Comparison of ENCODE assay signal across 16 mouse cellular contexts in the genomic region with DNA sequence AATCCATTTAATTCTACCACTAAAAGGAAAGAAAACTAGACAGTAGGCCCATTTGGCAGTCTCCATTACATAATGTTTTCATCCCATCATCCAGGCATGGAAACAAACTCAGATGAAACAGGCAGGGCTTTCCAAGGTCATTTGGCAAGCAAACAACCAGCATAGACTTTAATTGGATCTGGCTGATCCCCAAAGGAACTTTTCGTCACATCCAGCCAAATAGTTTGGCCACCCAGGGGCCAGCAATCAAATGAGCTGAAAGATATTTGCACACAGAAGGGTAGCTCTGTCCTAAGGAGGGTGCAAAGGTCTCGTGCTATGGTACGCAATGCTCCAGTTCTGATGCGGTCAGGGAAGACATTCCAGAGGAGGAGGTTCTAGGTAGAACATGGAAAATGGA. TPM values are rescaled to one million over a fixed set of nuclear protein-coding genes. Genes with fewer than 3 reads are reported as not detected.
DNase-seq lines count a peak whose midpoint lies in the region; ATAC-seq and TF ChIP-seq lines count a peak whose summit lies in the region.
"Had no signal": no experiment of that assay in that cellular context is flagged by ENCODE, and none has a peak within 500 bp of the region (broad histone marks: within the 10 kb centered on the region; RNA-seq: fewer than 3 reads in every experiment).

No protein-coding gene starts in this region.

- no peaks in the 10 kb centered on the region for H3K79me2 ChIP-seq in liver, adult 2 months (ENCODE audit: control insufficient read depth, insufficient read depth, low read length)

- no peak for TF ChIP-seq CTCF in liver, adult 2 months (IDR thresholded peaks at IDR 0.05; ENCODE audit: low read depth, low read length)
- TF ChIP-seq CTCF in testis, adult 2 months (IDR thresholded peaks at IDR 0.05; ENCODE audit: control insufficient read depth, insufficient read depth, insufficient replicate concordance, low read depth, low read length): no peak

- peaks cover 14% of the 10 kb centered on the region for H3K4me1 ChIP-seq in heart, embryonic 11.5 days (ENCODE audit: control insufficient read depth, insufficient read depth, low read length)
- peaks cover 6% of the 10 kb centered on the region; the same call in 1 of the 2 replicates for H3K4me1 ChIP-seq in liver, adult 2 months (ENCODE audit: control insufficient read depth, insufficient read depth, low read length)
- H3K4me1 ChIP-seq in testis, adult 2 months (ENCODE audit: control insufficient read depth, insufficient read depth, low read length): peaks cover 7% of the 10 kb centered on the region; the same call in 1 of the 2 replicates

- no peak for TF ChIP-seq POLR2A in liver, adult 2 months (IDR thresholded peaks at IDR 0.05; ENCODE audit: extremely low read depth, insufficient read depth, low read length)
- no peak for TF ChIP-seq POLR2A in testis, adult 2 months (IDR thresholded peaks at IDR 0.05; ENCODE audit: control insufficient read depth, low read depth, low read length)

- no peaks in the 10 kb centered on the region for H3K36me3 ChIP-seq in heart, embryonic 11.5 days (ENCODE audit: control insufficient read depth, insufficient read depth, low read length)
- H3K36me3 ChIP-seq in liver, adult 2 months (ENCODE audit: control insufficient read depth, insufficient read depth, low read length): no peaks in the 10 kb centered on the region
- H3K36me3 ChIP-seq in testis, adult 2 months (ENCODE audit: control insufficient read depth, insufficient read depth, low read length): no peaks in the 10 kb centered on the region
- H3K36me3 ChIP-seq: forebrain, embryonic 10.5 days; lung, embryonic 15.5 days had no signal

- H3K4me3 ChIP-seq in heart, embryonic 11.5 days (ENCODE audit: low read depth, low read length): no peak overlapping the region
- no peak overlapping the region for H3K4me3 ChIP-seq in liver, adult 2 months (ENCODE audit: insufficient read depth, low read depth, low read length)
- no peak overlapping the region for H3K4me3 ChIP-seq in testis, adult 2 months (ENCODE audit: control insufficient read depth, low read depth, low read length)
- H3K4me3 ChIP-seq: forebrain, embryonic 10.5 days; heart, adult 2 months; lung, embryonic 15.5 days had no signal

- H3K27me3 ChIP-seq in heart, embryonic 11.5 days (ENCODE audit: control insufficient read depth, insufficient read depth, low read length): peaks cover 11% of the 10 kb centered on the region
- H3K27me3 ChIP-seq in liver, adult 2 months (ENCODE audit: control insufficient read depth, insufficient read depth, low read length): no peaks in the 10 kb centered on the region
- no peaks in the 10 kb centered on the region for H3K27me3 ChIP-seq in testis, adult 2 months (ENCODE audit: control insufficient read depth, insufficient read depth, low read length)

- no peaks in the 10 kb centered on the region for H3K9me3 ChIP-seq in heart, embryonic 11.5 days (replicated peaks; ENCODE audit: control insufficient read depth, low read length)
- H3K9me3 ChIP-seq: forebrain, embryonic 10.5 days; lung, embryonic 15.5 days had no signal

- H3K4me2 ChIP-seq in heart, embryonic 11.5 days: no peak overlapping the region
- H3K4me2 ChIP-seq: lung, embryonic 15.5 days had no signal

- H3K9ac ChIP-seq in heart, embryonic 11.5 days (ENCODE audit: low read depth, low read length): no peak overlapping the region
- H3K9ac ChIP-seq in liver, adult 2 months (ENCODE audit: low read depth, low read length): no peak overlapping the region
- H3K9ac ChIP-seq: lung, embryonic 15.5 days had no signal

- WGBS in heart, embryonic 11.5 days (ENCODE audit: insufficient replicate concordance): 80% methylated on average over 4 of the region's 4 CpGs
- 16% methylated on average over 4 of the region's 4 CpGs for whole genome bisulfite sequencing in liver, adult 2 months

- peak; percentile 96 for DNase-seq in heart, adult 11 months
- DNase-seq in liver, adult 2 months (ENCODE audit: extremely low read depth, low read depth, low spot score): peak; percentile 92
- DNase-seq in liver: no peak
- DNase-seq in testis, postnatal 10 days (ENCODE audit: low spot score): no peak
- no peak for DNase-seq in layer of hippocampus, postnatal 36 days
- DNase-seq: B cell, adult 2 months; cerebellum, adult 9-10 months; heart, adult 2 months; heart, postnatal 36 days had no signal

- no peak overlapping the region for H3K27ac ChIP-seq in heart, embryonic 11.5 days (ENCODE audit: low read depth, low read length)
- H3K27ac ChIP-seq in liver, adult 2 months (replicated peaks; ENCODE audit: insufficient read depth, low read depth, low read length): peak overlapping the region; percentile 46
- H3K27ac ChIP-seq in testis, adult 2 months (ENCODE audit: control insufficient read depth, insufficient read depth, low read depth, low read length): peak overlapping the region; percentile 41; the same call in 1 of the 2 replicates
- H3K27ac ChIP-seq: forebrain, embryonic 10.5 days; heart, adult 2 months; lung, embryonic 15.5 days had no signal

- no peak for ATAC-seq in heart, embryonic 11.5 days (replicated peaks; ENCODE audit: insufficient number of reproducible peaks, low FRiP score, low TSS enrichment)
- no peak for ATAC-seq in CD4-positive, CD25-positive, alpha-beta regulatory T cell, adult 4 months

RNA-seq across cellular contexts. Expression of a gene that starts 1.7 kb away (rescaled TPM):
- 5.5 and 5.7 TPM in 2 replicates for polyA plus RNA-seq in heart, embryonic 11.5 days (2014; fragmentation: Nextera tagmentation; extraction: Ambion mirVana)
- total RNA-seq in liver, adult 2 months (2014; rRNA removed): 0.07 and 0.28 TPM in 2 replicates
- 0.02 TPM in 1 of 2 replicates, not detected in the other for polyA plus RNA-seq in liver, adult 2 months (2012; rRNA removed)
- polyA plus RNA-seq in testis, adult 2 months (2012; rRNA removed): 0.44 and 0.53 TPM in 2 replicates
- polyA plus RNA-seq in CD4-positive, CD25-positive, alpha-beta regulatory T cell, adult 4 months (2017; shearing (Covaris generic)): not detected
- not detected for total RNA-seq in layer of hippocampus, postnatal 36 days (2021)
- total RNA-seq: left cerebral cortex, postnatal 10 days had no signal
- polyA plus RNA-seq: forebrain, embryonic 10.5 days; neural tube, embryonic 14.5 days had no signal

RNA-seq across cellular contexts. Expression of a gene that starts 21.0 kb away (rescaled TPM):
- polyA plus RNA-seq in heart, embryonic 11.5 days (2014; fragmentation: Nextera tagmentation; extraction: Ambion mirVana): 0.46 and 0.68 TPM in 2 replicates
- not detected in 2 replicates for total RNA-seq in liver, adult 2 months (2014; rRNA removed)
- polyA plus RNA-seq in liver, adult 2 months (2012; rRNA removed): 0.05 and 0.28 TPM in 2 replicates
- polyA plus RNA-seq in testis, adult 2 months (2012; rRNA removed): 11.2 and 13.4 TPM in 2 replicates
- not detected for polyA plus RNA-seq in CD4-positive, CD25-positive, alpha-beta regulatory T cell, adult 4 months (2017; shearing (Covaris generic))
- total RNA-seq in layer of hippocampus, postnatal 36 days (2021): under 1 TPM; 0.30 to 0.81 TPM
- polyA plus RNA-seq: neural tube, embryonic 14.5 days had no signal

RNA-seq across cellular contexts. Expression of a gene that starts 37.3 kb away (rescaled TPM):
- polyA plus RNA-seq in heart, embryonic 11.5 days (2014; fragmentation: Nextera tagmentation; extraction: Ambion mirVana): 14.3 and 15.2 TPM in 2 replicates
- total RNA-seq in liver, adult 2 months (2014; rRNA removed): 501 and 607 TPM in 2 replicates
- 223 and 259 TPM in 2 replicates for polyA plus RNA-seq in liver, adult 2 months (2012; rRNA removed)
- polyA plus RNA-seq in testis, adult 2 months (2012; rRNA removed): 6.3 and 9.0 TPM in 2 replicates
- polyA plus RNA-seq in CD4-positive, CD25-positive, alpha-beta regulatory T cell, adult 4 months (2017; shearing (Covaris generic)): not detected
- 1 to 10 TPM; 1.5 to 1.7 TPM for total RNA-seq in layer of hippocampus, postnatal 36 days (2021)

RNA-seq across cellular contexts. Expression of a gene that starts 40.6 kb away (rescaled TPM):
- not detected in 2 replicates for polyA plus RNA-seq in heart, embryonic 11.5 days (2014; fragmentation: Nextera tagmentation; extraction: Ambion mirVana)
- 1.0 TPM in 1 of 2 replicates, not detected in the other for total RNA-seq in liver, adult 2 months (2014; rRNA removed)
- polyA plus RNA-seq in liver, adult 2 months (2012; rRNA removed): not detected in 2 replicates
- polyA plus RNA-seq in testis, adult 2 months (2012; rRNA removed): 0.16 and 0.23 TPM in 2 replicates
- under 1 TPM; 0.13 to 0.48 TPM for polyA plus RNA-seq in CD4-positive, CD25-positive, alpha-beta regulatory T cell, adult 4 months (2017; shearing (Covaris generic))
- 1 to 10 TPM; 1.8 to 2.6 TPM for total RNA-seq in layer of hippocampus, postnatal 36 days (2021)
- total RNA-seq: heart, adult 2 months; heart, postnatal 36 days had no signal
- polyA plus RNA-seq: heart, adult 2 months; neural tube, embryonic 14.5 days had no signal

Comparison
In these comparisons a context has a peak if more than half of its experiments do, and no peak if none do; other contexts are left out.
1. DNase-seq: peak in heart, adult 11 months (single experiment) and liver, adult 2 months (single experiment); none in liver (single experiment), testis, postnatal 10 days (single experiment) and layer of hippocampus, postnatal 36 days (0 of 2).
2. RNA of a gene that starts 37.3 kb away (polyA plus RNA-seq): 223 to 259 TPM in liver, adult 2 months; 14.3 to 15.2 TPM in heart, embryonic 11.5 days, 6.3 to 9.0 TPM in testis, adult 2 months and not detected in CD4-positive, CD25-positive, alpha-beta regulatory T cell, adult 4 months; every median in the first group is over 10 times any median in the second.